In the genomic region with DNA sequence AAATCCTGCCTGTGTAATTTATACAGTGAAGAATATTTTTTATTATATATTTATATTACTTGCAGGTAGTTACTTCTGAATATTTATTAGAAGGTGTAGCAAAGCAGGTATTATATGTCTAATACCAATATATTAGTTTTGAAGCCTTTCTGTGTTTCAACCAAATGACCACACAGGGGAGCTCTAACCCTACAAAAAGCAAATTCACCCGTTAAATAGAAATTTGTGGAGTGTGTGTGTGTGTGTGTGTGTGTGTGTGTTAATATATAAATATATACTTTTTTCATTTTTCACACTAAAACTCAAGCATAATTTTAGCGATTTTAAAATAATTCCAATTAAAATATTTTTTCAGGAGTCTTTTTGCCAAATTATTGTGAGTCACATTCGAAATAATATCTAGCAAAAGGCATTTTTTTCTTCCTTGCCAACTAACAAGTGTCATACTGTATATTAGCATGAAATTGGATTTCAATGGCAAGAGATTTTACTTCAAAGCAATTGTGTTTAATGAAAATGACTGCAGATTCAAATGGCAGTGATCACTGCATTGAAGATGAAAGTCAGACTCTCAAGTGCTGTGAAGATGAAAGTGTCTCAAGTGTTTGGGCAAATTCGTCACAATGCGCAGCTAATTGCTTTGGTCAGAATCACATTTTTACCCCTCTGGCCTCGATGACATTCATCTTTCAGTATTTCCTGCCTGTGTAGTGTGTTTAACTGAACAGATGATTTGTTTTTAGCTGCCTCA, we compare ENCODE assay signal across 11 mouse cellular contexts.
DNase-seq lines count a peak whose midpoint lies in the region; ATAC-seq and TF ChIP-seq lines count a peak whose summit lies in the region.
"Had no signal": no experiment of that assay in that cellular context is flagged by ENCODE, and none has a peak within 500 bp of the region (broad histone marks: within the 10 kb centered on the region; RNA-seq: fewer than 3 reads in every experiment).

No protein-coding gene starts in this region.

- H3K4me3 ChIP-seq in kidney, adult 2 months (ENCODE audit: insufficient read depth, low read depth, low read length): no peak overlapping the region
- H3K4me3 ChIP-seq in kidney, embryonic 15.5 days (replicated peaks): no peak overlapping the region
- H3K4me3 ChIP-seq: embryonic facial prominence, embryonic 12.5 days had no signal

- no peak overlapping the region for H3K9ac ChIP-seq in kidney, embryonic 15.5 days
- H3K9ac ChIP-seq: embryonic facial prominence, embryonic 12.5 days had no signal

- TF ChIP-seq CTCF in kidney, adult 2 months (conservative IDR thresholded peaks at IDR 0.05; ENCODE audit: insufficient read depth, insufficient read length, low read depth, low read length): no peak

- no peak for ATAC-seq in kidney, embryonic 15.5 days (replicated peaks; ENCODE audit: low FRiP score)

- WGBS in kidney, adult 2 months: 38% methylated on average over 6 of the region's 6 CpGs
- 49% methylated on average over 6 of the region's 6 CpGs for WGBS in kidney, embryonic 15.5 days

- H3K9me3 ChIP-seq in kidney, embryonic 15.5 days (replicated peaks): no peaks in the 10 kb centered on the region
- H3K9me3 ChIP-seq: embryonic facial prominence, embryonic 12.5 days had no signal

- H3K27me3 ChIP-seq in kidney, adult 2 months (replicated peaks; ENCODE audit: control insufficient read depth, insufficient read depth, low read length): 0 out of 2 replicates have a peak, but pooled peaks cover 1% of the 10 kb centered on the region
- no peaks in the 10 kb centered on the region for H3K27me3 ChIP-seq in kidney, embryonic 15.5 days
- H3K27me3 ChIP-seq: embryonic facial prominence, embryonic 12.5 days had no signal

- TF ChIP-seq POLR2A in kidney, adult 2 months (IDR thresholded peaks at IDR 0.05; ENCODE audit: low read depth, low read length): no peak

- H3K4me1 ChIP-seq in kidney, adult 2 months (ENCODE audit: control insufficient read depth, insufficient read depth, low read length): no peaks in the 10 kb centered on the region
- H3K4me1 ChIP-seq in kidney, embryonic 15.5 days: no peaks in the 10 kb centered on the region
- H3K4me1 ChIP-seq: embryonic facial prominence, embryonic 12.5 days had no signal

- peak; percentile 4 for DNase-seq in kidney, adult 2 months
- DNase-seq in 416B (ENCODE audit: low read depth) (peak; percentile 54), NIH3T3 (ENCODE audit: low read depth) (peak; percentile 9)
- DNase-seq in forelimb bud, embryonic 11.5 days (ENCODE audit: low read depth, low spot score): peak; percentile 30
- DNase-seq in testis, postnatal 10 days (ENCODE audit: low spot score): no peak
- DNase-seq in thymus, postnatal 4 days: no peak
- DNase-seq in kidney, postnatal 14 days: no peak
- DNase-seq: heart, postnatal 14 days; left cerebral cortex, postnatal 4 days had no signal

- no peak overlapping the region for H3K4me2 ChIP-seq in kidney, embryonic 15.5 days
- H3K4me2 ChIP-seq: embryonic facial prominence, embryonic 12.5 days had no signal

- H3K27ac ChIP-seq in kidney, adult 2 months (ENCODE audit: insufficient read depth, low read depth, low read length): no peak overlapping the region
- H3K27ac ChIP-seq in kidney, embryonic 15.5 days: no peak overlapping the region
- H3K27ac ChIP-seq: embryonic facial prominence, embryonic 12.5 days had no signal

- H3K36me3 ChIP-seq in kidney, adult 2 months (ENCODE audit: control insufficient read depth, insufficient read depth, low read length): no peaks in the 10 kb centered on the region
- H3K36me3 ChIP-seq in kidney, embryonic 15.5 days: no peaks in the 10 kb centered on the region
- H3K36me3 ChIP-seq: embryonic facial prominence, embryonic 12.5 days had no signal

Comparison
In these comparisons a context has a peak if more than half of its experiments do, and no peak if none do; other contexts are left out.
1. DNase-seq: peak in kidney, adult 2 months (single experiment), 416B (single experiment), NIH3T3 (single experiment) and forelimb bud, embryonic 11.5 days (single experiment); none in testis, postnatal 10 days (single experiment), thymus, postnatal 4 days (single experiment) and kidney, postnatal 14 days (single experiment).